Mouse (Mus musculus) erythroblast, adult 5-6 weeks (primary cell): ENCODE results near the gene Plp2. TPM values are rescaled to one million over a fixed set of nuclear protein-coding genes. Genes with fewer than 3 reads are reported as not detected.
"Not testable (repeated sequence)": the region's sequence is repeated elsewhere in the genome, so short reads cannot be mapped to it uniquely, and the experiment has no call there.

ENCODE experiments used
- ATAC-seq: replicated peaks from 2 replicates; pipeline ENCODE4 v1.8.0; 2016; ENCODE audit warnings: moderate number of reproducible peaks, mild to moderate bottlenecking, moderate TSS enrichment, inconsistent platforms; ENCODE audit not compliant: poor library complexity, low FRiP score, severe bottlenecking
- total RNA-seq, 2 experiments: library from RNA; stranded (forward) in 1 of 2; stranded (reverse) in 1 of 2; fragments of 150-400 nt in 1 of 2; fragments of 200-764, 138-1000 nt in 1 of 2; gene quantifications; 2 replicates each; pipeline versions ENCODE4 v1.2.3 to v1.2.4; 2015 to 2017; ENCODE audit warnings: low replicate concordance in 2 of 2

Gene Plp2
- 137 and 180 TPM in 2 replicates for total RNA-seq (2015; ENCODE audit: low replicate concordance)
- total RNA-seq (2017; ENCODE audit: low replicate concordance), result 26.9 and 37.0 TPM in 2 replicates

DNA sequence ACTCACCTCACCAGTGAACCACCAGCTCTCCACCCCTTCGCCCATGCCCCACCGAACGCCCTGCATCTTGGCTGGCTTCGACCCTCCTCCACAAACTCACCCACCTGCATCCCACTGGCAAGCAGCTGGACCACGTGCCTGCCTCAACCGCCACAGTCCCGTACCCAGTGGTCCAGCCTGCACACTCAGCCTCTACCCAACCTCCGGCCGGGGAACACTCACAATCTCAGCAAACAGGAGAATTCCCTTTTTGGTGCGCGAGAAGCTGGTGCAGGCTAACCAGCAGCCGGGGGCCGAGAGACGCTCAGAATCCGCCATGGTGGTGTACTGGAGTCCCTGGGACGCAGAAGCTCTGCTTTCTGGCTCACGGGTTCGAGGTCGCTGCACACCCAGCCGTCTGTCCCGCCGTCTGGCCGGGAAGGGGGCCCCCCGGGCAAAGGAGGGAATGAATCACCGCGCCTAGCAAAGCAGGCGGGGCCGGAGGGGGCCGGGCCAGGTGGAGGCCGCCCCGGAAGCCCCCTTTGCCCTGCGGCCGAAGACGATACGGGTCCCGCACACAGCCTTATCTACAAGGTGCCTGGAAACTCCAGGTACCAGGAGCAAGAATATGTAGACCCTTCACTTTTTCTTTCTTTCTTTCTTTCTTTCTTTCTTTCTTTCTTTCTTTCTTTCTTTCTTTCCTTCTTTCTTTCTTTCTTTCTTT, at the start of gene Plp2:
TSS of gene Plp2 (minus strand) at position 470 of the 703 bp plus-strand sequence.
- ATAC-seq, result 0 out of 2 replicates have a peak, but pooled peaks have one; percentile 5

DNA sequence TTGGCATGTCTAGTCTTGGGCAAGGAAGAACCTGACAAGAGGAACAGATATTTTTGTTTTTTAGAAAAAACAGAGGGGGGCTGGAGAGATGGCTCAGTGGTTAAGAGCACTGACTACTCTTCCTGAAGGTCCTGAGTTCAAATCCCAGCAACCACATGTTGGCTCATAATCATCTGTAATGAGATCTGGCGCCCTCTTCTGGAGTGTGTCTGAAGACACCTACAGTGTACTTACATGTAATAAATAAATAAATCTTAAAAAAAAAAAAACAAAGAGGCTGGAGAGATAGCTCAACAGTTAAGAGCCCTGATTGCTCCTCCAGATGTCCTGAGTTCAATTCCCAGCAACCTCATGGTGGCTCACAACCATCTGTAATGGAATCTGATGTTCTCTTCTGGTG, 44.9 kb upstream of the Plp2 start:
- not testable (repeated sequence) for ATAC-seq

DNA sequence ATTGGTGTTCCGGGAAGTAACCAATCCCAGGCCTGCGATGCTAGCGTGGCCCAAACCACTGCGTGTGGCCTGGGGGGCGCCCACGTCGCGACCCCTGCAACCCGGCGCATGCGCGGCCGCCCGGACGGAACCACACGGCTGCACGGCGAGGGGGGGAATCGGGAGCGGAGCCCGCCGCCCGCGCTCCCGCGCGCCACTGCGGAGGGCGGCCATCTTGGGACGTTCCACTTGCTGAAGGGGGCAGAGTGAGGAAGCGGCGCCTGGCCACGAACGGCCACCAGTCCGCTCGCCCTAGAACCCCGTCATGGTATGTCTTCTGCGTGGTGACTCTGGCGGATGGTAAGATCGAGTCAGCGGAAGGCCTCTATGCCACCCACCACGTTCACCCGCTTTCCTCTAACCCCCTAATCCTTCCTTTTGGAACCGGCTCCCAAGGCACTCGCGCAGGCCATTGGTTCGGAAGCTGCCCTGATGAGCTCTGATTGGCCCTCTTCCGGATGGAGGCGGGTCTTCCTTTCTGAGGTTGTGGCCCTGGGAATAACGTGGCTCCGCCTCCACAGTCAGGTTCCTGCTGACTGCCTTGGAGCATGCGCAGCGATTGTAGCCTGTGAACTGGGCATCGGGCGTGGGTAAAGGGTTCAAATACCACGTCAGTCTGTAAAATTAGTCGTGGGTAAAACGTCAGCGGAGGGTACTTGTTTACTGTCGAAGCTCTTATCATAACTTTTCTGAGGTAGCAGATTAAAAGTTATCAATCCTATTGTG, 43.1 kb upstream of the Plp2 start, which contains the start of gene Wdr45:
TSS of gene Wdr45 (plus strand) at position 199 of the 765 bp plus-strand sequence.
- ATAC-seq, result peak; percentile 98

GRCm38 (mm10) chrX:7713764-7714134, 42.6 kb upstream of the Plp2 start:
- peak; percentile 36 for ATAC-seq

DNA sequence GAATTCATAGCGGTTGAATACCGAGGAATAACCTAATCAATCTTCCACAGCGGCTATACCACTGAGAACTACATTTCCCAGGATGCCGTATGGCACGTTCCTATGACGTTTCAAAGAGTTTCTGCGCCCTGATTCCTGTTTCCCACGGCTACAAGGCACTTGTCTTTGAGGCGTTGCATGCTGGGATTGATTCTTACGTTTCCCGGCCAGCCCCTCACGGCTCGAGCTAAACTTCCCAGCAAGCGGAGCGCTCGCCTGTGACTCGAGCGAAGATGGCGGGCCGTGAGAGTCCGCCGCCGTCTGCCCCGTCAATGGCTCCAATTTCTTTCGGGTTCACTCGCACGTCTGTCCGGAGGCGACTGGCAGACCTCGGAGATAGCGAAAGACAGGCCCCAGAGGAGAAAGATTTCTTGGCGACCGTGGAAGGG, 25.8 kb upstream of the Plp2 start, which contains the start of gene Gpkow:
TSS of gene Gpkow (plus strand) at position 178 of the 428 bp plus-strand sequence.
- peak; percentile 100 for ATAC-seq

DNA sequence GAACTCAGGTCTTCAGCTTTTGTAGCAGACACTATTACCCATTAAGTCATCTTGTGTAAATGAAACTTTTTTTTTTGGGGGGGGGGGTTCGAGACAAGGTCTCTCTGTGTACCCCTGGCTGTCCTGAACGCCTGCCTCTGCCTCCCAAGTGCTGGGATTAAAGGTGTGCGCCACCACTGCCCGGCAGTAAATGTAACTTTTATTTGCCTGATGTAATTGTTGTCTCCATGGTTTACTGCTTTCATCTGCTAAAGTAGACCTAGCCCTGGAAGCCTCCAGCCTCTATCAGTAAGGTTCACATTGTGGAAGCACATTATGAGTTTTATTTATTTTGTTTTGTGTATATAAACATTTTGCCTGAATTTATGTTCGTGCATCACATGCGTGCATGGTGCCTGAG, 25.3 kb upstream of the Plp2 start:
- peak; percentile 17; the same call in 1 of the 2 replicates for ATAC-seq

- ATAC-seq, result no peak
Measured at GRCm38 (mm10) chrX:7692862-7693261, 21.7 kb upstream of the Plp2 start.

- no peak for ATAC-seq
Measured at GRCm38 (mm10) chrX:7690486-7690885, 19.3 kb upstream of the Plp2 start.

DNA sequence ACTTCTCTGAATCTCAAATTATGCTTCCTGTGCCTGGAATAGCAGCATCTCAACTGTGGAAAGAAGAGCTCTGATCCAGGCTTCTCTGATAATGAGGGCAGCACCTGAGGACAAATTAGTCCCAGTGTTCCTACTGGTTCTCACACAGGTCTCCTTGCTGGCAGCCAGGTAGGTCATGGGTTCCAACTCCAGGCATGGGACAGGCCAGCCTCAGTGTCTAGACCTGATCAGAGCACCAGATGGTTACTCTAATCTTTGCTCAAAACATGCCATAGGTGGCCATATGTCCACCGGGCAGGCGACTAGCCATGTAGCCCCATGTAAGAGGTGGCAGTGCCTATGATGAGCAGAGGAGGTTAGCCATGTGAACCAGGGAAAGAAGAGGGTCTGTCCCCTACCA, 17.1 kb upstream of the Plp2 start:
- no peak for ATAC-seq

DNA sequence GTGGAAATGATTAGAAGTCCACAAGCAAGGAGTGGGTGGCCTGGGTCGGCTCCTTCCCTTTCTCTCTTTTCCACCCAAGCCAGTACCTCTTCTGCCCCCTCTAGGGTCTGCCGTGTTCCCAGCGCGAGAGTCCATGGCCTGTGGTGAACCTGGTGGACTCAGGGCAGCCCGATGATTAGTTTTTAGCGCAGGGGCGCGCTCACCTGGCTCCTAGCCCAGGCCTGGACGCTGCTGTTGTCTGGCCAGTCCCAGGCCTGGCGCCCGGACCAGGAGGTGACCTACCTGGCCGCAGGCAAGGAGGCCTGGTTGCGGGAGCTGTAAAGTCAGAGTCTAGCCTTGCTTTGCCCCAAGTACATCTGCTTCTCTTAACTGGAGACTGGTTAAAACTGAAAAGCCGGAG, 9.7 kb upstream of the Plp2 start, which contains the start of gene Magix:
TSS of gene Magix (minus strand) at position 388 of the 400 bp plus-strand sequence.
- ATAC-seq, result no peak

GRCm38 (mm10) chrX:7680057-7680412, 8.8 kb upstream of the Plp2 start:
- ATAC-seq, result 0 out of 2 replicates have a peak, but pooled peaks have one; percentile 28

DNA sequence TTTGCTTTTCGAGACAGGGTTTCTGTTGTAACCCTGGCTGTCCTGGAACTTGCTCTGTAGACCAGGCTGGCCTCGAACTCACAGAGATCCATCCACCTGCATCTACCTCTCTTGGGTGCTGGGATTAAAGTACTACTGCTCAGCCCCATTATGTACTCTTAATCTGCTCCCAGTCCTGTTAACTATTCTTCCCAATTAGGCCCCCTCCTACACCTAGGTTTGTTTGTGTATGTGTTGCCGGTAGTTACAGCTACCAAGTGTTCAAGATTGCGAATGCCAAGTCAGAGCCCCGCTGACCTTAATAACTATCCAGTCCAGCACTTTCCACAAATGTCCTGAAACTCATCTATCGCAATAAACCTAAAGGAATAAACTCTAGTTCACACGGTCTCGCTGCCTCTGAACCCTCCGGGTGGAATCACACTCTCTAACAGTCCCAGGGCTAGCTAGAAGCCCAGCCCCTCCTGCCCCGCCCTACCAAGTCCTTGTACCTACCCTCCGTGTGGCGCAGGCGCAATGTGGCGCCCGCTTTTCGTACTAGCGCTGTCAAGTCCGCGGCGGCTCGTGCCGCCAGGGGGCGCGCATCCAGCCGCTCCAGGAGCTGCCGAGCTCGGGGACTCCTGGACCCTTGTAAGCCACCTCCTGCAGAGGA, 8.3 kb upstream of the Plp2 start:
- ATAC-seq, result peak; percentile 99

GRCm38 (mm10) chrX:7678986-7679385, 7.8 kb upstream of the Plp2 start:
- ATAC-seq, result no peak

DNA sequence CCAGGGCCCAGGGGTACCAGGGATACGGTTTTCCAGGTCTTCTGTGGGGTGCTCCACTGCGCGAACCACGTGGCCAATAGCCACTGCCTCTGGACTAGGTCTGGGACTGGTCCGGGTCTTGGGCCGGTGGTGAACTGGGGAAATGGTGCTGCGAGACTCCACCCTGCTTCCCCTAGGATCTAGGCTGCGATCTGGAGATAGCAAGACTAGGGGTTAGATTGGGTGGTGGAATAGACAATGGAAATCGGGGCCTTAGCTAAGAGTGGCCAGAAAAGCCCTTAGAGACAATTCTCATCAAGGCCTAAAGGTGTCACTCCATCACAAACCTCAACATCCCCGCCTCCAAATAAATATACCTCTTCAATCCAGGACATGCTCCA, 3.8 kb upstream of the Plp2 start:
- no peak for ATAC-seq

DNA sequence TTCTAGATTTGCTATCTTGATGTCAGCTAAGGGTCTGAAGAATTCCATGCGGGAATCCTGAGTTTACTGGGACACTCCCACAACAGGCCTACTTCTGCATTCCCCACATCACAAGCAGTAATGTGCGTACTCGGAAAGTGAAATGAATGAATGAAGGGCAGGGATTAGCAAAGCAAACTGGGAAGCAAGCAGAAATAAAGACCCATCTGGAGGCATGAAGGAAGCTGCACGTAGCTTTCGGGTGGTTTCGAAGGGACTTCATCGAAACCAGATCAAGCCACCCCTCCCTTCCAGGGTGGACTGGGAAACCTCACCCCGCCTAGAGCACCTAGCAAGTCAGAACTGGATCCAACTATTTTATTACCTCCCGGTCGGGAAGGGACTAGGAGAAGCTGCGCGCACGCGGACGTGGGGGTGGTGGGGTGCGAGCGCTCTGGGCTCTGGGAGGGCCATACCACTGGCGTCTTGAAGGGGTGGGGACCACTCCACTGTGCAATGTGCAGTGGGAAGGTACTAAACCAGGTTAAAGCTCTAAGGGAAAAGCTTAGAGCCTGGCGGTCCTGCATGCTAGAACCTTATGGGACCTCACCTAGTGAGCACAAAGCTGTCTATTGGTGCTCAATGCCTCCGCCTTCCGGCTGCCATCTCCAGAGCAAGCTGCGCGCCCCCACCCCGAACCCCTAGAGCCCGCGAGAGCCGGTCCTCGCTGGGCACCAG, 3.3 kb upstream of the Plp2 start:
- ATAC-seq, result no peak

DNA sequence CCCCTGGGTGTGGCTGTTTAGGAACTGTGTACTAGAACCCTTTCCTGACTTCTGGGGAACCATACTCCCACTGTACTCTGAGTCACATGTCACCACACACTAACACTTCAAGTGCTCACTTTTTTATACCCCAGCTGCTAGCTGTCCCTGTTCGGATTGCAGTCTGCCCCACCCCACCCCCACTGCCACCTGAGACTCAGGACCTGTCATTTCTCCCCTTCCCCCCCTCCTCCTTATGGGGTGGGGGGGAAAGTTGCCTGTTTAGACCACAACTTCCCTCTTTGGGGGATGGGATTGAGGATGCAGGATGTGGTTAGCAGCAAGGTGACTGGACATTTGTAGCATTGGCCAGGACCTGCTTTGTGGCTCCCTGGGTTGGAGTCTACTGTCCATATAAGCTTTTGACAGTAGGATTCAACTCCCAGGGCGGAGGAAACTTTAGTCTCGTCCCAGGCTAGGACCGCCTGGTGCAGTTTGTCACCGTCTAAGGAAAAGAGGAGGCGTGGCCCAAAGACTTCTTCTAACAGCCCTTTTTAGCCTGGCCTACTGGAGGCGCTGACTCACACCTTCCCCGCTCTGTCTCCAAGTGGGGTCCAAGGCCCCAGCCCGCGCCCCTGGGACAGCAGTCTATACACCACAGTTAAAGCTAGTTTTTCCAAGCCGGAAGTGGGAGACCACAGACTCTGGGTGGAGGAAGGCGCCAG, 2.5 kb upstream of the Plp2 start:
- no peak for ATAC-seq

DNA sequence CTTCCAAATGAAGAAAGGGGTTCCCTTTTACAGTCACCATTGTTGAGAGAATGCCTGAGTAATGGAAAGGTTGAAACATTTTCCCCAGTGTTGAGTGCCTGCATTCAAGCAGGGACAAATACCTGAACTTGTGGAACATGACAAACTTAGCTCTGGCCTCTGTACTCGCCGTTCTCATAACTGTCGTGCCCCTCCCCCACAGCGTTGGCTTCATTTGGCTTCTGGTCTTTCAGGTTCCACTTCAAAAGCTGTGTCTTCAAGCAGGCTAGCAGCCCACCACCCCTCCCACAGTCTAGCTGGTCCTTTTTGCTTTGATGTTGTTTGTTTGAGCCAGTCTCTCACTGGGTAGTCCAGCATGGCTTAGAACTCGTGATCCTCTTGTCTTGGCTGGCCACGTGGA, 1.5 kb upstream of the Plp2 start:
- no peak for ATAC-seq

- ATAC-seq, result peak; percentile 73
Measured at GRCm38 (mm10) chrX:7670390-7670881, 754 bp downstream of the Plp2 start.
